Mouse (Mus musculus): Measurements from ENCODE around the gene Eepd1.

The Eepd1 gene

GRCm38 (mm10) chr9:25588581-25588980 is 107.2 kb downstream of the Eepd1 start:
- DNase-seq = no peak

GRCm38 (mm10) chr9:25590740-25591139 is 109.4 kb downstream of the Eepd1 start:
- DNase-seq = no peak

GRCm38 (mm10) chr9:25591390-25592354 is 110.3 kb downstream of the Eepd1 start:
- DNase-seq = peak; percentile 31

- DNase-seq = no peak
Measured at GRCm38 (mm10) chr9:25592355-25592955, 111.1 kb downstream of the Eepd1 start.

GRCm38 (mm10) chr9:25624744-25625143 is 143.4 kb downstream of the Eepd1 start:
- DNase-seq = no peak

GRCm38 (mm10) chr9:25629531-25630099 is 148.3 kb downstream of the Eepd1 start:
- DNase-seq = no peak
